Mouse (Mus musculus) lung, postnatal 0 days (tissue): ENCODE measurements around the gene Col11a2.

Experiments
- CTCF ChIP-seq: IDR thresholded peaks from 2 replicates; pipeline ENCODE4 v1.5.1; 2016; ENCODE audit warnings: antibody characterized with exemption, mild to moderate bottlenecking
- EP300 ChIP-seq: IDR thresholded peaks from 2 replicates; pipeline ENCODE4 v1.6.1; 2016; ENCODE audit warnings: antibody characterized with exemption, mild to moderate bottlenecking, control low read depth

DNA sequence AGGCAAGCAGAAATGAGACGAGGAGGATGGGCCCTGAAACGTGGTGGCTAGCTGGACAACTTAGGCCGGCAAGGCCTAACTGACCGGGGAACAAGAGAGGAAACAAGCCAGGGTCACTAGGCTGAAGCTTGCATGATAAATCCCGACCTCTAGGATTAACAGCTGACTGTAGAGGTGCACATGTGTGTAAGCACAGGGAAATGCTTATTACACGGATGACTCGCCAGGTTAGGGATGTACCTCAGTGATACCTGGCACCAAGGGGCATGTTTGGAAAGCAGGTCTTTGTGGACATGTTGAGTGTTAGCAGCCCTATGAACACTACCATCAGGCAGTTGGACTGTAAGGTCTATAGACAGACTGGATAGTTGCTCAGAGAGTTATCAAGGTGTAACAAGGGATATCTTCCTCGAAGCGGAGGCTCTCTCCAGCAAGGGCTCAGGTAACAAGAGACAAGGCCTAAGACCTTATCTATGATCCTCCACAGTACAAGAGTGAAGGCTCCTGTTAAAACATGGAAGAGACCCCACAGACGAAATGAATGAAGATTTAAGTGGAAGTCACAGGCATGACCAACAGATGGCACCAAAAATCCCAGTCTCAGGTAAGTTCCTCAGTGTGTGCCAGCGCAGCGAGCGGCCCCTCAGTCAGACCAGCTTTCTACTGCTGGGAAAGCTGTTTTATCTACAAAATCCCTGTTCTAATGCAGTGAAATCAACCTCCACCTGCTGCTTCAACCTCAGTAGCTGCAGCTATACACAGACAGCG is 70.0 kb downstream of the Col11a2 start:
- TF ChIP-seq CTCF (peak; percentile 45), EP300 (no peak)
